Mouse (Mus musculus): ENCODE data around the gene Sbp. TPM values are rescaled to one million over a fixed set of nuclear protein-coding genes. Genes with fewer than 3 reads are reported as not detected.
"Not testable (repeated sequence)": the region's sequence is repeated elsewhere in the genome, so short reads cannot be mapped to it uniquely, and the experiment has no call there.

Sbp gene
- not detected in 2 replicates for polyA plus RNA-seq (2012; rRNA removed)

GRCm38 (mm10) chr17:23941372-23941771 lies at the start of gene Sbp:
TSS of gene Sbp (plus strand) at chr17:23941672.
- H3K27ac ChIP-seq (ENCODE audit: insufficient read depth, low read length) = no peak within 1 kb of the TSS
- H3K4me3 ChIP-seq (replicated peaks; ENCODE audit: insufficient read depth, low read depth, low read length) = no peak within 1 kb of the TSS
- DNase-seq = no peak
- H3K4me1 ChIP-seq (ENCODE audit: control insufficient read depth, insufficient read depth, low read length) = no peaks in the 10 kb centered on the region
- no peaks in the 10 kb centered on the region for H3K27me3 ChIP-seq (ENCODE audit: control insufficient read depth, insufficient read depth, low read length)
- TF ChIP-seq POLR2A (IDR thresholded peaks at IDR 0.05; ENCODE audit: borderline replicate concordance, insufficient read depth, low read length) (no peak), CTCF (IDR thresholded peaks at IDR 0.05; ENCODE audit: borderline replicate concordance, insufficient read depth, low read depth, low read length) (no peak)

GRCm38 (mm10) chr17:23917158-23917557 lies 24.3 kb upstream of the Sbp start, which contains the start of gene Dcpp3:
TSS of gene Dcpp3 (plus strand) at chr17:23917458.
- DNase-seq; H3K27me3 ChIP-seq (ENCODE audit: control insufficient read depth, insufficient read depth, low read length); H3K27ac ChIP-seq (ENCODE audit: insufficient read depth, low read length); H3K4me1 ChIP-seq (ENCODE audit: control insufficient read depth, insufficient read depth, low read length); H3K4me3 ChIP-seq (replicated peaks; ENCODE audit: insufficient read depth, low read depth, low read length): not testable (repeated sequence)
- 46% methylated on average over 4 of the region's 4 CpGs for WGBS

- peak overlapping the region; percentile 54 for H3K4me3 ChIP-seq (replicated peaks; ENCODE audit: insufficient read depth, low read depth, low read length)
- no peaks in the 10 kb centered on the region; the same call in 1 of the 2 replicates for H3K4me1 ChIP-seq (ENCODE audit: control insufficient read depth, insufficient read depth, low read length)
- TF ChIP-seq CTCF (IDR thresholded peaks at IDR 0.05; ENCODE audit: borderline replicate concordance, insufficient read depth, low read depth, low read length) (no peak), POLR2A (IDR thresholded peaks at IDR 0.05; ENCODE audit: borderline replicate concordance, insufficient read depth, low read length) (peak; percentile 57)
- H3K27ac ChIP-seq (ENCODE audit: insufficient read depth, low read length) = peak overlapping the region; percentile 14
- H3K27me3 ChIP-seq (ENCODE audit: control insufficient read depth, insufficient read depth, low read length) = no peaks in the 10 kb centered on the region
- peak; percentile 93 to 95 for DNase-seq
- WGBS = under 1% methylated on average over 29 of the region's 29 CpGs
These were observed 16.9 kb upstream of the Sbp start for GRCm38 (mm10) chr17:23924531-23925007.

GRCm38 (mm10) chr17:23925090-23925493 lies 16.4 kb upstream of the Sbp start:
- WGBS = 0% methylated on average over 14 of the region's 14 CpGs
- H3K27me3 ChIP-seq (ENCODE audit: control insufficient read depth, insufficient read depth, low read length) = no peaks in the 10 kb centered on the region
- no peaks in the 10 kb centered on the region; the same call in 1 of the 2 replicates for H3K4me1 ChIP-seq (ENCODE audit: control insufficient read depth, insufficient read depth, low read length)
- H3K27ac ChIP-seq (ENCODE audit: insufficient read depth, low read length) = peak overlapping the region; percentile 65
- DNase-seq = peak; percentile 76 to 79
- TF ChIP-seq CTCF (IDR thresholded peaks at IDR 0.05; ENCODE audit: borderline replicate concordance, insufficient read depth, low read depth, low read length) (no peak), POLR2A (IDR thresholded peaks at IDR 0.05; ENCODE audit: borderline replicate concordance, insufficient read depth, low read length) (no peak)
- peak overlapping the region; percentile 54 for H3K4me3 ChIP-seq (replicated peaks; ENCODE audit: insufficient read depth, low read depth, low read length)

- DNase-seq = no peak
- H3K4me1 ChIP-seq (ENCODE audit: control insufficient read depth, insufficient read depth, low read length) = no peaks in the 10 kb centered on the region
- no peak overlapping the region for H3K4me3 ChIP-seq (replicated peaks; ENCODE audit: insufficient read depth, low read depth, low read length)
- 90% methylated on average over 5 of the region's 5 CpGs for WGBS
- no peaks in the 10 kb centered on the region for H3K27me3 ChIP-seq (ENCODE audit: control insufficient read depth, insufficient read depth, low read length)
- no peak overlapping the region for H3K27ac ChIP-seq (ENCODE audit: insufficient read depth, low read length)
- TF ChIP-seq POLR2A (IDR thresholded peaks at IDR 0.05; ENCODE audit: borderline replicate concordance, insufficient read depth, low read length) = no peak
- no peak for TF ChIP-seq CTCF (IDR thresholded peaks at IDR 0.05; ENCODE audit: borderline replicate concordance, insufficient read depth, low read depth, low read length)
These were observed 10.3 kb upstream of the Sbp start for GRCm38 (mm10) chr17:23931157-23931556.

GRCm38 (mm10) chr17:23947486-23947885 lies 6.0 kb downstream of the Sbp start:
- not testable (repeated sequence) for H3K27me3 ChIP-seq (ENCODE audit: control insufficient read depth, insufficient read depth, low read length); DNase-seq; H3K27ac ChIP-seq (ENCODE audit: insufficient read depth, low read length); H3K4me3 ChIP-seq (replicated peaks; ENCODE audit: insufficient read depth, low read depth, low read length); H3K4me1 ChIP-seq (ENCODE audit: control insufficient read depth, insufficient read depth, low read length)
- WGBS = 62% methylated on average over 4 of the region's 4 CpGs

GRCm38 (mm10) chr17:23949068-23949467 lies 7.6 kb downstream of the Sbp start:
- H3K27me3 ChIP-seq (ENCODE audit: control insufficient read depth, insufficient read depth, low read length) = no peaks in the 10 kb centered on the region
- no peak overlapping the region for H3K4me3 ChIP-seq (replicated peaks; ENCODE audit: insufficient read depth, low read depth, low read length)
- no peak for DNase-seq
- WGBS = 94% methylated on average over 2 of the region's 2 CpGs
- no peak for TF ChIP-seq CTCF (IDR thresholded peaks at IDR 0.05; ENCODE audit: borderline replicate concordance, insufficient read depth, low read depth, low read length)
- no peak for TF ChIP-seq POLR2A (IDR thresholded peaks at IDR 0.05; ENCODE audit: borderline replicate concordance, insufficient read depth, low read length)
- no peak overlapping the region for H3K27ac ChIP-seq (ENCODE audit: insufficient read depth, low read length)
- no peaks in the 10 kb centered on the region for H3K4me1 ChIP-seq (ENCODE audit: control insufficient read depth, insufficient read depth, low read length)

GRCm38 (mm10) chr17:23950828-23951227 lies 9.4 kb downstream of the Sbp start:
- 64% methylated on average over 4 of the region's 4 CpGs for WGBS
- H3K27ac ChIP-seq (ENCODE audit: insufficient read depth, low read length); H3K4me3 ChIP-seq (replicated peaks; ENCODE audit: insufficient read depth, low read depth, low read length); DNase-seq; H3K4me1 ChIP-seq (ENCODE audit: control insufficient read depth, insufficient read depth, low read length); H3K27me3 ChIP-seq (ENCODE audit: control insufficient read depth, insufficient read depth, low read length): not testable (repeated sequence)

GRCm38 (mm10) chr17:23955174-23955573 lies 13.7 kb downstream of the Sbp start, which contains the start of gene Sbpl:
TSS of gene Sbpl (minus strand) at chr17:23955274.
- H3K27me3 ChIP-seq (ENCODE audit: control insufficient read depth, insufficient read depth, low read length) = no peaks in the 10 kb centered on the region
- no peak for DNase-seq
- no peaks in the 10 kb centered on the region for H3K4me1 ChIP-seq (ENCODE audit: control insufficient read depth, insufficient read depth, low read length)
- 59% methylated on average over 5 of the region's 5 CpGs for WGBS
- H3K27ac ChIP-seq (ENCODE audit: insufficient read depth, low read length) = no peak within 1 kb of the TSS
- no peak within 1 kb of the TSS for H3K4me3 ChIP-seq (replicated peaks; ENCODE audit: insufficient read depth, low read depth, low read length)
- TF ChIP-seq CTCF (IDR thresholded peaks at IDR 0.05; ENCODE audit: borderline replicate concordance, insufficient read depth, low read depth, low read length) (no peak), POLR2A (IDR thresholded peaks at IDR 0.05; ENCODE audit: borderline replicate concordance, insufficient read depth, low read length) (no peak)
